Mouse (Mus musculus): ENCODE measurements around the gene Cd3g. TPM values are rescaled to one million over a fixed set of nuclear protein-coding genes. Genes with fewer than 3 reads are reported as not detected.

Gene Cd3g
- total and polyA plus RNA-seq, 2 experiments from 2014 or later = not detected

GRCm38 (mm10) chr9:45008342-45008741, 28.1 kb upstream of the Cd3g start:
- H3K27ac ChIP-seq (ENCODE audit: low read depth) = no peak overlapping the region; the same call in 1 of the 2 replicates
- no peaks in the 10 kb centered on the region for H3K36me3 ChIP-seq (replicated peaks; ENCODE audit: control insufficient read depth, insufficient read depth, low read length)
- no peak for TF ChIP-seq EP300 (IDR thresholded peaks at IDR 0.05; ENCODE audit: low read depth)
- no peak for TF ChIP-seq CTCF (IDR thresholded peaks at IDR 0.05; ENCODE audit: low read depth)
- peak overlapping the region; percentile 16; the same call in 1 of the 2 replicates for H3K4me3 ChIP-seq (ENCODE audit: low read depth, low read length)
- ATAC-seq (ENCODE audit: insufficient read depth, low read depth) (no peak), DNase-seq (ENCODE audit: low spot score) (no peak)
- no peaks in the 10 kb centered on the region for H3K9me3 ChIP-seq (replicated peaks; ENCODE audit: control insufficient read depth, low read length)
- no peaks in the 10 kb centered on the region for H3K4me1 ChIP-seq (ENCODE audit: control insufficient read depth, insufficient read depth)
- no peak overlapping the region for H3K4me2 ChIP-seq (ENCODE audit: low read depth, low read length)
- H3K27me3 ChIP-seq (ENCODE audit: control insufficient read depth, insufficient read depth, low read length) = no peaks in the 10 kb centered on the region
- 74% methylated on average over 4 of the region's 4 CpGs for WGBS
- no peak overlapping the region for H3K9ac ChIP-seq (replicated peaks; ENCODE audit: low read depth, low read length)

GRCm38 (mm10) chr9:45007404-45007803, 27.2 kb upstream of the Cd3g start:
- Histone ChIP-seq H3K4me1 (ENCODE audit: control insufficient read depth, insufficient read depth) (no peaks in the 10 kb centered on the region), H3K4me3 (ENCODE audit: low read depth, low read length) (no peak overlapping the region), H3K27me3 (ENCODE audit: control insufficient read depth, insufficient read depth, low read length) (0 out of 2 replicates have a peak, but pooled peaks cover 6% of the 10 kb centered on the region), H3K4me2 (ENCODE audit: low read depth, low read length) (no peak overlapping the region; the same call in 1 of the 2 replicates), H3K9me3 (replicated peaks; ENCODE audit: control insufficient read depth, low read length) (no peaks in the 10 kb centered on the region), H3K27ac (ENCODE audit: low read depth) (no peak overlapping the region), H3K9ac (replicated peaks; ENCODE audit: low read depth, low read length) (no peak overlapping the region), H3K36me3 (replicated peaks; ENCODE audit: control insufficient read depth, insufficient read depth, low read length) (no peaks in the 10 kb centered on the region)
- no peak for ATAC-seq (ENCODE audit: insufficient read depth, low read depth)
- DNase-seq (ENCODE audit: low spot score) = no peak
- no peak for TF ChIP-seq CTCF (IDR thresholded peaks at IDR 0.05; ENCODE audit: low read depth)
- TF ChIP-seq EP300 (IDR thresholded peaks at IDR 0.05; ENCODE audit: low read depth) = no peak
- 57% methylated on average over 12 of the region's 12 CpGs for WGBS

DNA sequence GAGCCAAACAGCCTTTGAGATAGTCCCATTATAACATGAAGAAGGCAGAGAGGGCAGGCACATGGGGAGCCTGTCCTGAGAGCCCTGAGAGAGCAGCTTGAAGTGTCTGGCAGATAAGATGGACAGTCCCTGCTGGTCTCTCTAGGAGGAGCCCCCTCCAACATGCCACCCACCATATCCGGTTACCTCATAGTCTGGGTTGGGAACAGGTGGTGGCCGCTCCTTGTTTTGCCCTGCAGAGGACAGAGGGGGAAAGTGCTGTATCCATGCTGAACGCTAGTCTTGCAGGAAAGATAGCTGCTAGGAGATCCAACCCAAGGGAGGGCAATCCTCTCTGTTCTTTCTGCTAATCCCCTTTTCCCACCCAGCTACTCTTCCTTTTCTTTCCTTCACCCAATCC, 20.0 kb upstream of the Cd3g start:
- DNase-seq (ENCODE audit: low spot score) (no peak), ATAC-seq (ENCODE audit: insufficient read depth, low read depth) (no peak)
- H3K4me2 ChIP-seq (ENCODE audit: low read depth, low read length) = no peak overlapping the region
- 31% methylated on average over 3 of the region's 3 CpGs for WGBS
- H3K36me3 ChIP-seq (replicated peaks; ENCODE audit: control insufficient read depth, insufficient read depth, low read length) = no peaks in the 10 kb centered on the region
- H3K9me3 ChIP-seq (replicated peaks; ENCODE audit: control insufficient read depth, low read length) = no peaks in the 10 kb centered on the region
- H3K27ac ChIP-seq (ENCODE audit: low read depth) = no peak overlapping the region
- no peak overlapping the region for H3K4me3 ChIP-seq (ENCODE audit: low read depth, low read length)
- TF ChIP-seq CTCF (IDR thresholded peaks at IDR 0.05; ENCODE audit: low read depth) (no peak), EP300 (IDR thresholded peaks at IDR 0.05; ENCODE audit: low read depth) (no peak)
- no peaks in the 10 kb centered on the region for H3K4me1 ChIP-seq (ENCODE audit: control insufficient read depth, insufficient read depth)
- H3K27me3 ChIP-seq (ENCODE audit: control insufficient read depth, insufficient read depth, low read length) = 0 out of 2 replicates have a peak, but pooled peaks cover 10% of the 10 kb centered on the region
- no peak overlapping the region for H3K9ac ChIP-seq (replicated peaks; ENCODE audit: low read depth, low read length)

- ATAC-seq (ENCODE audit: insufficient read depth, low read depth) (no peak), DNase-seq (ENCODE audit: low spot score) (no peak)
- no peaks in the 10 kb centered on the region for H3K4me1 ChIP-seq (ENCODE audit: control insufficient read depth, insufficient read depth)
- no peaks in the 10 kb centered on the region for H3K36me3 ChIP-seq (replicated peaks; ENCODE audit: control insufficient read depth, insufficient read depth, low read length)
- TF ChIP-seq EP300 (IDR thresholded peaks at IDR 0.05; ENCODE audit: low read depth) = no peak
- H3K27me3 ChIP-seq (ENCODE audit: control insufficient read depth, insufficient read depth, low read length) = 0 out of 2 replicates have a peak, but pooled peaks cover 10% of the 10 kb centered on the region
- no peak overlapping the region for H3K4me2 ChIP-seq (ENCODE audit: low read depth, low read length)
- no peak overlapping the region for H3K4me3 ChIP-seq (ENCODE audit: low read depth, low read length)
- H3K9ac ChIP-seq (replicated peaks; ENCODE audit: low read depth, low read length) = no peak overlapping the region
- 63% methylated on average over 5 of the region's 5 CpGs for WGBS
- no peaks in the 10 kb centered on the region for H3K9me3 ChIP-seq (replicated peaks; ENCODE audit: control insufficient read depth, low read length)
- H3K27ac ChIP-seq (ENCODE audit: low read depth) = no peak overlapping the region
Observed at GRCm38 (mm10) chr9:44999776-45000175, 19.5 kb upstream of the Cd3g start.

DNA sequence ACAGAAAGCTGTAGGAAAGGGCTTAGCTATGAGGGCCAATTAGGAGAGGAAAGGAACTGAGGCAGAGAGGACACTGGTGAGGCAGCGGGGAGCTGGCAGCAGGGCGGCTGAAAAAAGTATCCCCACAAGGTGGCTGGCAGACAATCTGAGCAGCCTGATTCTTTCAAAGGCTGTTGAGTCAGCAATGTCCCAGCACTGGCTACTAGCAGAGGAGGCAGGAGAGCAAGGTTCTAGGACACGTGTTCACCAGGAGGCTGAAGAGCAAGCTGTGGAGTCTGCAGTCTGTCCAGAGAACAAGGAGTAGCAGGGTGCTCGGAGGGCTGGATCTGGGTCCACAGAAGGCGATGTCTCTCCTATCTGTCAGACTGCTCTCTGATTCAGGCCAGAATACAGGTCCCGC, 18.9 kb upstream of the Cd3g start:
- TF ChIP-seq CTCF (IDR thresholded peaks at IDR 0.05; ENCODE audit: low read depth) (no peak), EP300 (IDR thresholded peaks at IDR 0.05; ENCODE audit: low read depth) (no peak)
- ATAC-seq (ENCODE audit: insufficient read depth, low read depth) = no peak

DNA sequence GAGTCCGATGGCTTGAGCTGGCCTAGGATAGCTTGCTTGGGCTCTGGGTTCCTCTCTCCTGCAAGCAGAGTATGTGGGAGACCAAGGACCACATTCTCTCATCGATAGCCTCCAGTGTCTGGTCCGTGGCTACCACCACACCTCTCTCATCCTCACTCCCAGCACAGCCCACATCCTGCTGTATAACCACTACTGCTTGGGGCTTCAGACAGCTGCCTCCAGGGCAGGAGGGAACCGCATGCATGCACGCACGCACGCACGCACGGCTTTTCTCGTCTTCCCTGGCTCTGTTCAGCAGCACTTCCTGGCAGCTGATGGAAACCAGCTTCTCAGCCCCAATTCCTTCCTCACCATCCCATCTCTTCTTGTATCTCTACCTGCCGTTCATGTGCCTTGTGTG, 17.9 kb upstream of the Cd3g start:
- DNase-seq (ENCODE audit: low spot score) (no peak), ATAC-seq (ENCODE audit: insufficient read depth, low read depth) (no peak)
- H3K9ac ChIP-seq (replicated peaks; ENCODE audit: low read depth, low read length) = no peak overlapping the region
- H3K4me2 ChIP-seq (ENCODE audit: low read depth, low read length) = no peak overlapping the region
- no peaks in the 10 kb centered on the region for H3K36me3 ChIP-seq (replicated peaks; ENCODE audit: control insufficient read depth, insufficient read depth, low read length)
- H3K9me3 ChIP-seq (replicated peaks; ENCODE audit: control insufficient read depth, low read length) = no peaks in the 10 kb centered on the region
- H3K4me1 ChIP-seq (ENCODE audit: control insufficient read depth, insufficient read depth) = no peaks in the 10 kb centered on the region
- TF ChIP-seq CTCF (IDR thresholded peaks at IDR 0.05; ENCODE audit: low read depth) = no peak
- no peak for TF ChIP-seq EP300 (IDR thresholded peaks at IDR 0.05; ENCODE audit: low read depth)
- WGBS = 59% methylated on average over 11 of the region's 11 CpGs
- H3K27ac ChIP-seq (ENCODE audit: low read depth) = no peak overlapping the region
- no peak overlapping the region for H3K4me3 ChIP-seq (ENCODE audit: low read depth, low read length)
- H3K27me3 ChIP-seq (ENCODE audit: control insufficient read depth, insufficient read depth, low read length) = 0 out of 2 replicates have a peak, but pooled peaks cover 10% of the 10 kb centered on the region

More for the DNA sequence above, 18.9 kb upstream of the Cd3g start:
- H3K4me3 ChIP-seq (ENCODE audit: low read depth, low read length) = no peak overlapping the region
- H3K4me2 ChIP-seq (ENCODE audit: low read depth, low read length) = no peak overlapping the region
- no peaks in the 10 kb centered on the region for H3K4me1 ChIP-seq (ENCODE audit: control insufficient read depth, insufficient read depth)
- H3K27me3 ChIP-seq (ENCODE audit: control insufficient read depth, insufficient read depth, low read length) = 0 out of 2 replicates have a peak, but pooled peaks cover 10% of the 10 kb centered on the region
- H3K27ac ChIP-seq (ENCODE audit: low read depth) = no peak overlapping the region
- no peak overlapping the region for H3K9ac ChIP-seq (replicated peaks; ENCODE audit: low read depth, low read length)
- no peak for DNase-seq (ENCODE audit: low spot score)
- WGBS = 45% methylated on average over 6 of the region's 6 CpGs
- no peaks in the 10 kb centered on the region for H3K36me3 ChIP-seq (replicated peaks; ENCODE audit: control insufficient read depth, insufficient read depth, low read length)
- H3K9me3 ChIP-seq (replicated peaks; ENCODE audit: control insufficient read depth, low read length) = no peaks in the 10 kb centered on the region

Measured in heart, postnatal 0 days (tissue).